Mouse (Mus musculus) testis, postnatal 10 days (tissue): ENCODE measurements around the gene Atf7ip.
A peak's percentile ranks its signal among the peaks of the same experiment; 100 is the strongest.

Source experiments
- DNase-seq: peaks from one replicate; pipeline ENCODE4 v3.0.0; 2021; ENCODE audit warnings: low spot score

Gene Atf7ip

GRCm38 (mm10) chr6:136486166-136486565 is 19.8 kb upstream of the Atf7ip start:
- no peak for DNase-seq

- no peak for DNase-seq
Observed at GRCm38 (mm10) chr6:136486801-136487553, 19.0 kb upstream of the Atf7ip start.

- DNase-seq, result no peak
Observed at GRCm38 (mm10) chr6:136487554-136487950, 18.4 kb upstream of the Atf7ip start.

- DNase-seq, result no peak
Observed at GRCm38 (mm10) chr6:136489899-136490298, 16.1 kb upstream of the Atf7ip start.

- DNase-seq, result no peak
Observed at GRCm38 (mm10) chr6:136490516-136491475, 15.2 kb upstream of the Atf7ip start.

GRCm38 (mm10) chr6:136491631-136492030 is 14.3 kb upstream of the Atf7ip start:
- DNase-seq, result no peak

- DNase-seq, result no peak
Observed at GRCm38 (mm10) chr6:136492251-136492650, 13.7 kb upstream of the Atf7ip start.

GRCm38 (mm10) chr6:136493486-136493885 is 12.5 kb upstream of the Atf7ip start:
- no peak for DNase-seq

- no peak for DNase-seq
Observed at GRCm38 (mm10) chr6:136493910-136494751, 11.8 kb upstream of the Atf7ip start.

- no peak for DNase-seq
Observed at GRCm38 (mm10) chr6:136495023-136495422, 10.9 kb upstream of the Atf7ip start.

- no peak for DNase-seq
Observed at GRCm38 (mm10) chr6:136497744-136498143, 8.2 kb upstream of the Atf7ip start.

GRCm38 (mm10) chr6:136499292-136499977 is 6.5 kb upstream of the Atf7ip start:
- DNase-seq, result peak; percentile 55

GRCm38 (mm10) chr6:136508652-136509051 is 2.7 kb downstream of the Atf7ip start:
- no peak for DNase-seq

GRCm38 (mm10) chr6:136510945-136511344 is 5.0 kb downstream of the Atf7ip start:
- DNase-seq, result no peak

GRCm38 (mm10) chr6:136512351-136512750 is 6.4 kb downstream of the Atf7ip start:
- DNase-seq, result no peak

- no peak for DNase-seq
Observed at GRCm38 (mm10) chr6:136516626-136517025, 10.7 kb downstream of the Atf7ip start.

GRCm38 (mm10) chr6:136517221-136517620 is 11.3 kb downstream of the Atf7ip start:
- DNase-seq, result no peak

GRCm38 (mm10) chr6:136518537-136519246 is 12.7 kb downstream of the Atf7ip start:
- DNase-seq, result peak; percentile 97

- DNase-seq, result no peak
Observed at GRCm38 (mm10) chr6:136519254-136519653, 13.3 kb downstream of the Atf7ip start.

- no peak for DNase-seq
Observed at GRCm38 (mm10) chr6:136520361-136520760, 14.4 kb downstream of the Atf7ip start.

GRCm38 (mm10) chr6:136521681-136522080 is 15.7 kb downstream of the Atf7ip start:
- no peak for DNase-seq
